Mouse (Mus musculus) kidney, adult 2 months (tissue): ENCODE measurements at regions not wholly inside any gene's neighbourhood (a gene's known extent, or its start where the extent isn't known, plus 50 kb on each side); places are given as distances from the start of the nearest gene placed in this dataset.

Experiments
- CTCF ChIP-seq: fragments of 200-500 bp; conservative IDR thresholded peaks from 2 replicates; pipeline ENCODE4 v1.5.1; 2011; ENCODE audit warnings: low read depth, mild to moderate bottlenecking, control low read depth, low read length, moderate library complexity, mixed read lengths; ENCODE audit not compliant: insufficient read depth, insufficient read length
- POLR2A ChIP-seq: fragments of 200-500 bp; IDR thresholded peaks from one replicate; pipeline ENCODE4 v1.6.1; 2011; ENCODE audit warnings: low read depth, low read length, control low read depth

- TF ChIP-seq CTCF (no peak), POLR2A (no peak)
Observed at GRCm38 (mm10) chr1:108363788-108364187, 774.0 kb downstream of the Serpinb8 start.
